Mouse (Mus musculus) gastrocnemius, adult 2 months (tissue): ENCODE measurements around the gene Spata17. TPM values are rescaled to one million over a fixed set of nuclear protein-coding genes. Genes with fewer than 3 reads are reported as not detected.

ENCODE experiments used
- DNase-seq: peaks from one replicate; pipeline ENCODE4 v3.0.0; 2022
- H3K27ac ChIP-seq: fragments of 200-600 bp; 2 replicates; pipeline ENCODE4 v1.8.1; 2022; ENCODE audit warnings: mild to moderate bottlenecking
- H3K4me3 ChIP-seq: fragments of 200-600 bp; 2 replicates; pipeline ENCODE4 v1.8.1; 2022; ENCODE audit warnings: mild to moderate bottlenecking, moderate library complexity
- CTCF ChIP-seq: fragments of 200-600 bp; IDR thresholded peaks from 2 replicates; pipeline ENCODE4 v1.8.1; 2022; ENCODE audit warnings: antibody characterized with exemption, mild to moderate bottlenecking, moderate library complexity
- intact Hi-C: fragments of 180-260 bp; cut with DNase I; formaldehyde crosslinking; loops from one replicate; pipeline ENCODE4 v1.15.1; 2025
- total RNA-seq, 2 experiments: library from RNA; stranded (reverse); gene quantifications; 2 replicates each; pipeline ENCODE4 v1.2.3; 2021

Gene Spata17
- total RNA-seq, 2 experiments from 2014 or later = not detected

- no peak for TF ChIP-seq CTCF
- H3K27ac ChIP-seq = no peak overlapping the region
- no peak for DNase-seq
- intact Hi-C loops = no loop called here
- no peak overlapping the region for H3K4me3 ChIP-seq
These were observed 114.6 kb downstream of the Spata17 start for GRCm38 (mm10) chr1:187100624-187101023.

- H3K4me3 ChIP-seq = no peak overlapping the region
- no peak overlapping the region for H3K27ac ChIP-seq
- no peak for TF ChIP-seq CTCF
- intact Hi-C loops = no loop called here
- DNase-seq = no peak
These were observed 117.0 kb downstream of the Spata17 start for GRCm38 (mm10) chr1:187098285-187098684.

- intact Hi-C loops = no loop called here
- H3K27ac ChIP-seq = no peak overlapping the region
- no peak for TF ChIP-seq CTCF
- DNase-seq = no peak
- no peak overlapping the region for H3K4me3 ChIP-seq
These were observed 122.7 kb downstream of the Spata17 start for GRCm38 (mm10) chr1:187092546-187092945.

GRCm38 (mm10) chr1:187088660-187089395 is 126.4 kb downstream of the Spata17 start:
- Histone ChIP-seq H3K4me3 (no peak overlapping the region), H3K27ac (no peak overlapping the region)
- no peak for DNase-seq
- no peak for TF ChIP-seq CTCF
- intact Hi-C loops = no loop called here

- intact Hi-C loops = no loop called here
- DNase-seq = no peak
- no peak for TF ChIP-seq CTCF
- Histone ChIP-seq H3K27ac (no peak overlapping the region), H3K4me3 (no peak overlapping the region)
These were observed 129.2 kb downstream of the Spata17 start for GRCm38 (mm10) chr1:187086027-187086426.

GRCm38 (mm10) chr1:187077352-187077751 is 137.9 kb downstream of the Spata17 start:
- intact Hi-C loops = no loop called here
- H3K27ac ChIP-seq = no peak overlapping the region
- no peak for TF ChIP-seq CTCF
- no peak for DNase-seq
- H3K4me3 ChIP-seq = no peak overlapping the region

GRCm38 (mm10) chr1:187077043-187077334 is 138.3 kb downstream of the Spata17 start:
- no peak for DNase-seq
- no peak for TF ChIP-seq CTCF
- no peak overlapping the region for H3K27ac ChIP-seq
- H3K4me3 ChIP-seq = no peak overlapping the region
- intact Hi-C loops = no loop called here

GRCm38 (mm10) chr1:187076198-187077042 is 138.8 kb downstream of the Spata17 start:
- Histone ChIP-seq H3K27ac (no peak overlapping the region), H3K4me3 (no peak overlapping the region)
- DNase-seq = no peak
- no peak for TF ChIP-seq CTCF
- intact Hi-C loops = no loop called here

GRCm38 (mm10) chr1:187059874-187060273 is 155.4 kb downstream of the Spata17 start:
- Histone ChIP-seq H3K27ac (no peak overlapping the region), H3K4me3 (no peak overlapping the region)
- intact Hi-C loops = no loop called here
- DNase-seq = no peak
- TF ChIP-seq CTCF = no peak

GRCm38 (mm10) chr1:187054333-187054732 is 160.9 kb downstream of the Spata17 start:
- no peak for DNase-seq
- no peak for TF ChIP-seq CTCF
- H3K4me3 ChIP-seq = no peak overlapping the region
- no peak overlapping the region for H3K27ac ChIP-seq
- intact Hi-C loops = no loop called here

- TF ChIP-seq CTCF = no peak
These were observed 161.4 kb downstream of the Spata17 start for GRCm38 (mm10) chr1:187053862-187054261.

GRCm38 (mm10) chr1:187052532-187052931 is 162.7 kb downstream of the Spata17 start:
- Histone ChIP-seq H3K27ac (no peak overlapping the region), H3K4me3 (no peak overlapping the region)
- no peak for TF ChIP-seq CTCF
- DNase-seq = no peak
- intact Hi-C loops = no loop called here

More at GRCm38 (mm10) chr1:187053862-187054261, 161.4 kb downstream of the Spata17 start:
- DNase-seq = no peak
- no peak overlapping the region for H3K4me3 ChIP-seq
- intact Hi-C loops = no loop called here
- no peak overlapping the region for H3K27ac ChIP-seq

GRCm38 (mm10) chr1:187051296-187051695 is 164.0 kb downstream of the Spata17 start:
- intact Hi-C loops = no loop called here
- no peak overlapping the region for H3K4me3 ChIP-seq
- H3K27ac ChIP-seq = no peak overlapping the region
- no peak for DNase-seq
- TF ChIP-seq CTCF = no peak
